Mouse (Mus musculus): ENCODE results near the gene Camk2g.

- no peak for TF ChIP-seq CTCF (IDR thresholded peaks at IDR 0.05; ENCODE audit: low read depth)
- TF ChIP-seq EP300 (IDR thresholded peaks at IDR 0.05; ENCODE audit: low read depth), result no peak
These were observed 35.9 kb upstream of the Camk2g start for GRCm38 (mm10) chr14:20829523-20830366.

Data from liver, embryonic 14.5 days (tissue).